Mouse (Mus musculus) heart, embryonic 14.5 days (tissue): ENCODE measurements around the gene Gm5105. TPM values are rescaled to one million over a fixed set of nuclear protein-coding genes. Genes with fewer than 3 reads are reported as not detected.

Source experiments
- ATAC-seq: fragments of 200-750 bp; cut with Nextera tagmentation; 2 replicates; pipeline ENCODE4 v1.8.0; 2017; ENCODE audit warnings: low read depth, moderate TSS enrichment; ENCODE audit not compliant: insufficient number of reproducible peaks, insufficient read depth, low FRiP score
- H3K27ac ChIP-seq, 2 experiments: fragments of 200-500 bp in 1 of 2; fragments of 300-500 bp in 1 of 2; sonication (generic) in 1 of 2; replicated peaks in 1 of 2; 2 replicates each; pipeline ENCODE4 v1.5.1; 2012 to 2014; ENCODE audit warnings: low read depth in 2 of 2, low read length in 2 of 2, control low read depth in 1 of 2, mild to moderate bottlenecking in 1 of 2, mixed read lengths in 1 of 2; ENCODE audit not compliant: control insufficient read depth in 1 of 2, insufficient read depth in 1 of 2
- H3K27me3 ChIP-seq: fragments of 300-500 bp; sonication (generic); 2 replicates; pipeline ENCODE4 v1.6.1; 2014; ENCODE audit warnings: mild to moderate bottlenecking, low read length, control low read depth; ENCODE audit not compliant: control insufficient read depth, insufficient read depth
- H3K36me3 ChIP-seq: fragments of 300-500 bp; sonication (generic); 2 replicates; pipeline ENCODE4 v1.6.1; 2014; ENCODE audit warnings: mild to moderate bottlenecking, control low read depth, low read length, mixed read lengths; ENCODE audit not compliant: control insufficient read depth, insufficient read depth
- H3K4me1 ChIP-seq, 2 experiments: fragments of 200-500 bp in 1 of 2; fragments of 300-500 bp in 1 of 2; sonication (generic) in 1 of 2; 2 replicates each; pipeline ENCODE4 v1.6.1; 2012 to 2014; ENCODE audit warnings: low read length in 2 of 2, control low read depth in 1 of 2, mixed read lengths in 1 of 2; ENCODE audit not compliant: control insufficient read depth in 2 of 2, insufficient read depth in 2 of 2
- H3K4me2 ChIP-seq: fragments of 300-500 bp; sonication (generic); 2 replicates; pipeline ENCODE4 v1.6.1; 2014; ENCODE audit warnings: mild to moderate bottlenecking, low read length
- H3K4me3 ChIP-seq, 2 experiments: fragments of 200-500 bp in 1 of 2; fragments of 300-500 bp in 1 of 2; sonication (generic) in 1 of 2; 2 replicates each; pipeline ENCODE4 v1.5.1; 2012 to 2014; ENCODE audit warnings: low read length in 2 of 2, mild to moderate bottlenecking in 2 of 2, control low read depth in 1 of 2, low read depth in 1 of 2, moderate library complexity in 1 of 2; ENCODE audit not compliant: control insufficient read depth in 1 of 2, insufficient read depth in 1 of 2
- H3K9ac ChIP-seq: fragments of 300-500 bp; sonication (generic); 2 replicates; pipeline ENCODE4 v1.6.1; 2014; ENCODE audit warnings: mild to moderate bottlenecking, low read length
- H3K9me3 ChIP-seq: fragments of 300-500 bp; sonication (generic); 2 replicates; pipeline ENCODE4 v1.6.1; 2016; ENCODE audit warnings: low read length, control low read depth; ENCODE audit not compliant: control insufficient read depth
- WGBS: fragments of 180-500 bp; shearing (Covaris S2); extraction: QIAGEN DNeasy Blood & Tissue Kit; methylation state at CpG from one replicate; pipeline ENCODE4 v1.1.7; 2014; 5-methylcytosine and 5-hydroxymethylcytosine counted together
- polyA plus RNA-seq: library from polyadenylated mRNA; unstranded; fragments of >200 nt; fragmentation: Nextera tagmentation; extraction: Ambion mirVana; gene quantifications from 2 replicates; pipeline ENCODE4 v1.2.1, GENCODE M21; 2014

Gene Gm5105
- polyA plus RNA-seq, 1 experiment from 2014 or later: 0.57 TPM

DNA sequence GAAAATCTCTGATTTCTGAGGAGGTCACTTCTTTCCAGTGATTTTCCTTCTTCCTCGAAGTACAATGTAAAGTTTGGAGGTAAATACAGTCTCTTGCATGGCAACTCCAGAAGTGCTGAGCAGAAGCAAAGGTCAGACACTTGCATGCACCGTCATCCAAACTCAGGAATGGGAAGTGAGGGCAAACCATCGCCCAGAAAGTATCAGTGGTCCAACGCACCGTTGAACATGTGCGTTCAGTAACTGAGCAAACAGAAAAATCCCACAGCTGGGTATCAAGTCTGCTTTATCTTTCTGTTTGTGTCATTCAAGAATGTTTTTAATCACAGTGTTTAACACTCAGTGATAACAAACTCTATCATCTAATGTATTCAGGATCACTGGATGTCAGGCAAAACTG lies 64.6 kb downstream of the Gm5105 start:
- no peaks in the 10 kb centered on the region for H3K27me3 ChIP-seq
- peaks cover 6% of the 10 kb centered on the region; the same call in 1 of the 2 replicates for H3K9me3 ChIP-seq
- H3K4me3 ChIP-seq: no peak overlapping the region
- no peak overlapping the region for H3K4me2 ChIP-seq
- no peaks in the 10 kb centered on the region for H3K36me3 ChIP-seq
- 74% methylated on average over 6 of the region's 6 CpGs for WGBS
- peaks cover 24 to 46% of the 10 kb centered on the region in 2 experiments for H3K4me1 ChIP-seq
- ATAC-seq: no peak
- no peak overlapping the region for H3K27ac ChIP-seq
- H3K9ac ChIP-seq: no peak overlapping the region

GRCm38 (mm10) chr3:138001865-138002264 lies 65.3 kb downstream of the Gm5105 start:
- ATAC-seq: no peak
- H3K9ac ChIP-seq: peak overlapping the region; percentile 74
- 43% methylated on average over 4 of the region's 4 CpGs for whole genome bisulfite sequencing
- peak overlapping the region; percentile 64 for H3K4me2 ChIP-seq
- H3K4me3 ChIP-seq: peak overlapping the region in 1 of 2 experiments; percentile 34; a peak in 3 of 4 replicates
- H3K27ac ChIP-seq: peak overlapping the region; percentile 47 to 93
- no peaks in the 10 kb centered on the region for H3K27me3 ChIP-seq
- H3K9me3 ChIP-seq: peaks cover 6% of the 10 kb centered on the region; the same call in 1 of the 2 replicates
- H3K4me1 ChIP-seq: peaks cover 24 to 53% of the 10 kb centered on the region in 2 experiments
- H3K36me3 ChIP-seq: no peaks in the 10 kb centered on the region

DNA sequence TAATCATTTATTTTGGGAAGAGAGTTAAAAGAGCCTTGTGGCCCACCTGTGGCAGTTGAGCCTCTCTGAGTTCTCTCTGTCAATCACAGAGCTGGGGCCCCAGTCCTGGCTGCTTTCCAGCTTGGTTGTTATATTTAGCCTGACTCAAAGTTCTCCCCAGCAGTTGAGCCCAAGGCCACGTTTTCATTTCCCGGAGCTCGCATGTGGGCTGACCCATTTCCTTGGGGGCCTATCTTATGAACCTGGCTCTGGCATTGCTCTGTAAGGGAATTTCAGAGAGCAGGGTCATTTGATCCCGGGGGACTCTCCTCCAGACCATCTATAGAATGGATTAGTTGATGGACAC lies 66.5 kb downstream of the Gm5105 start:
- Histone ChIP-seq H3K27ac (peak overlapping the region; percentile 86 to 93), H3K4me2 (peak overlapping the region; percentile 64), H3K4me1 (peaks cover 26 to 59% of the 10 kb centered on the region in 2 experiments), H3K27me3 (no peaks in the 10 kb centered on the region), H3K36me3 (no peaks in the 10 kb centered on the region), H3K9ac (peak overlapping the region; percentile 74), H3K4me3 (peak overlapping the region; percentile 32 to 34), H3K9me3 (peaks cover 6% of the 10 kb centered on the region; the same call in 1 of the 2 replicates)
- WGBS: 11% methylated on average over 4 of the region's 4 CpGs
- ATAC-seq: peak; percentile 67

DNA sequence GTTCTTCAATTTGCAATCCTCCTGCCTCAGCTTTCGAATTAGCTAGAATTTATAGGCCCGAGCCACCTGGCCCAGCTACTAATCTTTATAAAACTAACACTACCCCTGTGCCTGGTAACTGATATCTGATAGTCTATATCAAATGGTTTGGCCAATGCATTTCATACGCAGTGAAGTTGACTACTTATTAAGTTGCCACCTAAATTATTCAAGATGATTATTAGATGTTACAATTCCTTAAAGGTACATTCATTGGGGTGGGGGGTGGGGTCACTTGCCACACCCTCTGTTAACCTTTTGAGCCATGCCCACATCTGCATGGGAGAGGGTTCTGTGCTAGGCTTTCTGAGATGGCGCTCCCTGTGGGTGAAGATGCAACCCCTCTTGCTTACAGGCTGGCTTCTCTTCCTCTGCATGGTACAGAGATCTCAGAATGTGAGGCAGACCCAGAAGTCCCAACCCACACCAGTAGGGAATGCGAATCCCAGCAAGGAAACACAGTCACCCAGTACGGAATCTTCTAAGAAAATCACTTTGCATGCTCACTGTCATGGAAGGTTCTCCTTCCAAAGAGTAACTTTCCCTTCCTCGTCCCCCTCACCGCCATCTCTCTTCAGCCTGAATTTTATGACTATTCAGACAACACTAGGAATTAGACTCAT lies 67.0 kb downstream of the Gm5105 start:
- Histone ChIP-seq H3K4me1 (peaks cover 26 to 59% of the 10 kb centered on the region in 2 experiments), H3K9ac (no peak overlapping the region), H3K27ac (peak overlapping the region; percentile 43 to 93; a peak in 3 of 4 replicates), H3K36me3 (no peaks in the 10 kb centered on the region), H3K4me2 (no peak overlapping the region), H3K4me3 (no peak overlapping the region), H3K9me3 (peaks cover 3% of the 10 kb centered on the region; the same call in 1 of the 2 replicates), H3K27me3 (no peaks in the 10 kb centered on the region)
- no peak; the same call in 1 of the 2 replicates for ATAC-seq
- 78% methylated on average over 8 of the region's 8 CpGs for WGBS

DNA sequence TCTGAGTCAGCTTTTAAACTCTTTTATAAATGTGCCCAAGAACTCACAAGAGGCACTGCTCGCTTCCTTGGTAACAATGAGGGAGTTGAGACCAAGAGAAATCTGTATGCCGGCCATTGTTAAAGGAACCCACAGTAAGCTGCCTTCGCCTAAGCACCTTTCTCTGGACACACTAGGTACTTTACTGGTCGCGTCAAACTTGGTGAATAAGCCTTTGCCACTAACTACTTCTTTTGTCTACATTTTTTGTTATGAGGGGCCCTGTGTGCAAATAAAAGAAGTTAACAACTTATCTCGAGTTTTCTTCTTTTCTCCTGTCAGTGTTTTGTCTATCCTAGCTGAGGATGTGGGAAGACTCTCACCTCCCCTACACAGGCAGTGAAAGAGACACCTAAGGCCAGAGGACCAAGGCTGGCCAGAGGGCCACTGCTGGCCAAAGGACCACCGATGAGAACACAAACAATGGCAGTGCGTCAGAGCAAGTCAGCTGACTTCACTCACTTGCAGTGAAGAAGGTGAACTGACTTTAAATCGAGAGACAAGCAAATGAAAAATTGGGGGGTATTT lies 67.9 kb downstream of the Gm5105 start:
- Histone ChIP-seq H3K9me3 (no peaks in the 10 kb centered on the region), H3K36me3 (no peaks in the 10 kb centered on the region), H3K4me2 (no peak overlapping the region), H3K27me3 (no peaks in the 10 kb centered on the region), H3K4me3 (no peak overlapping the region), H3K9ac (no peak overlapping the region), H3K27ac (peak overlapping the region; percentile 4 to 57; a peak in 2 of 4 replicates), H3K4me1 (peaks cover 31 to 64% of the 10 kb centered on the region in 2 experiments)
- no peak for ATAC-seq
- 81% methylated on average over 9 of the region's 9 CpGs for WGBS

Other genes with a start within 250 kb of the Gm5105 start
- 992 and 1,071 TPM in 2 replicates for gene H2afz, start 202.9 kb downstream of the Gm5105 start, polyA plus RNA-seq
- 10.2 and 13.2 TPM in 2 replicates for gene Dnajb14, start 199.7 kb downstream of the Gm5105 start, polyA plus RNA-seq
- 103 and 116 TPM in 2 replicates for gene Lamtor3, start 148.9 kb downstream of the Gm5105 start, polyA plus RNA-seq
- gene Dapp1, start 85.8 kb downstream of the Gm5105 start, polyA plus RNA-seq: 21.3 and 22.8 TPM in 2 replicates
- gene 1110002E22Rik, start 2.3 kb downstream of the Gm5105 start, polyA plus RNA-seq: 16.5 and 18.7 TPM in 2 replicates
- 7.0 and 7.7 TPM in 2 replicates for gene Trmt10a, start 76.1 kb upstream of the Gm5105 start, polyA plus RNA-seq
- gene Mttp, start 77.6 kb upstream of the Gm5105 start, polyA plus RNA-seq: 6.9 and 7.5 TPM in 2 replicates
- not detected in 2 replicates for gene 4930579F01Rik, start 126.4 kb upstream of the Gm5105 start, polyA plus RNA-seq
- gene Adh7, start 150.4 kb upstream of the Gm5105 start, polyA plus RNA-seq: not detected in 2 replicates
- 3.6 and 6.5 TPM in 2 replicates for gene Adh1, start 193.6 kb upstream of the Gm5105 start, polyA plus RNA-seq
- not detected in 2 replicates for gene Adh6a, start 245.9 kb upstream of the Gm5105 start, polyA plus RNA-seq